Mouse (Mus musculus) hindbrain, embryonic 16.5 days (tissue): Measurements from ENCODE around the gene Nrxn1. TPM values are rescaled to one million over a fixed set of nuclear protein-coding genes. Genes with fewer than 3 reads are reported as not detected.

ENCODE experiments used
- ATAC-seq: fragments of 200-750 bp; cut with Nextera tagmentation; 2 replicates; pipeline ENCODE4 v1.8.0; 2017; ENCODE audit warnings: moderate TSS enrichment, moderate library complexity
- H3K27ac ChIP-seq: fragments of 300-500 bp; sonication (generic); 2 replicates; pipeline ENCODE4 v1.5.1; 2014; ENCODE audit warnings: low read depth, mild to moderate bottlenecking, control low read depth, low read length, moderate library complexity
- H3K27me3 ChIP-seq: fragments of 300-500 bp; sonication (generic); replicated peaks from 2 replicates; pipeline ENCODE4 v1.6.1; 2014; ENCODE audit warnings: low read length; ENCODE audit not compliant: control insufficient read depth, insufficient read depth
- H3K36me3 ChIP-seq: fragments of 300-500 bp; sonication (generic); 2 replicates; pipeline ENCODE4 v1.6.1; 2014; ENCODE audit warnings: mild to moderate bottlenecking, low read length, moderate library complexity, mixed read lengths; ENCODE audit not compliant: control insufficient read depth, insufficient read depth
- H3K4me1 ChIP-seq: fragments of 300-500 bp; sonication (generic); 2 replicates; pipeline ENCODE4 v1.6.1; 2014; ENCODE audit warnings: low read depth, low read length; ENCODE audit not compliant: control insufficient read depth, insufficient read depth
- H3K4me2 ChIP-seq: fragments of 300-500 bp; sonication (generic); 2 replicates; pipeline ENCODE4 v1.6.1; 2014; ENCODE audit warnings: mild to moderate bottlenecking, low read length, control low read depth, moderate library complexity
- H3K4me3 ChIP-seq: fragments of 300-500 bp; sonication (generic); 2 replicates; pipeline ENCODE4 v1.5.1; 2014; ENCODE audit warnings: mild to moderate bottlenecking, low read length, control low read depth, moderate library complexity
- H3K9ac ChIP-seq: fragments of 300-500 bp; sonication (generic); 2 replicates; pipeline ENCODE4 v1.6.1; 2014; ENCODE audit warnings: low read depth, mild to moderate bottlenecking, control low read depth, low read length, moderate library complexity
- H3K9me3 ChIP-seq: fragments of 300-500 bp; sonication (generic); 2 replicates; pipeline ENCODE4 v1.6.1; 2014; ENCODE audit warnings: mild to moderate bottlenecking, low read length, moderate library complexity; ENCODE audit not compliant: control insufficient read depth
- WGBS: fragments of 180-500 bp; shearing (Covaris S2); extraction: QIAGEN DNeasy Blood & Tissue Kit; methylation state at CpG from one replicate; pipeline ENCODE4 v1.1.7; 2014; 5-methylcytosine and 5-hydroxymethylcytosine counted together
- polyA plus RNA-seq: library from polyadenylated mRNA; unstranded; fragments of >200 nt; fragmentation: Nextera tagmentation; extraction: Ambion mirVana; gene quantifications from 2 replicates; pipeline ENCODE4 v1.2.1, GENCODE M21; 2015

The Nrxn1 gene
- polyA plus RNA-seq, 1 experiment from 2014 or later: 250 TPM

DNA sequence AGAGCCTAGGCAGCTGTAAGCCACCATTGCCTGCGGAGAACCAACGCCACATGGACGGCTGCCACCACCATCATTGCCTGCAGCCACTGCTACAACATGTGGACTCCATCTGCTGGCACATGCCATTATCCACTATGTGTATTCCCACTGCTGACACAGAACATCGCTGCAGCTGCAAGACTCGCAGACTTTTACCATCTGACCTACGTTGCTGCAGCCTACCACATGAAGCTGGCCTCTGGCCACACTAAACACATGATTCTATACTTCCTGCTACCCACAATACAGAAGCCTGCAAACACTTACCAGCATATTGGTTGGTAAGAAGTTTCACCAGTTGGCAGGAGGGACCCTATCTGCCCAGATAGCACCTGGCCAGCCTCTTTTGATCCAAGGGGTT lies 769.2 kb downstream of the Nrxn1 start:
- H3K9me3 ChIP-seq: no peaks in the 10 kb centered on the region
- ATAC-seq: peak; percentile 24
- no peaks in the 10 kb centered on the region for H3K4me1 ChIP-seq
- no peaks in the 10 kb centered on the region for H3K36me3 ChIP-seq
- no peak overlapping the region for H3K4me3 ChIP-seq
- no peak overlapping the region for H3K9ac ChIP-seq
- 84% methylated on average over 6 of the region's 6 CpGs for WGBS
- H3K4me2 ChIP-seq: no peak overlapping the region
- H3K27me3 ChIP-seq: no peaks in the 10 kb centered on the region
- H3K27ac ChIP-seq: no peak overlapping the region

DNA sequence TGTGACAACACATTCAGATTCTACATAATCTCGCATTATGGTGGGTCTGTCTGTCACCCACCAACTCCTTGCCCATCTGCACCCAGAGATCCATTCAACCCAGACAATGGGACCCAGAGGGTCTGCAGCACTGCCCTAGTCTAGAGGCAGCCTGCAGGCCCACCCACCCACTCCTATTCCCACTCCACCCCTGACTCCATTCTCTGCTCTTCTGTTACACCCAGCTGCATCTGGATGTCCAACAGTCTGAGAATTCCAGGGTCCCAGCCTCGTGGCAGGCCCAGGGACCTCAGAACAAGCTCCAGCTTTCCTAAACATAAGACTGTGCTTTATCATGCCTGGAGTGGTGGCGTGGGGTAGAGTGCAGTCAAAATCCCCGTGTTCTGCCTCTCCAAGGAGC lies 820.6 kb downstream of the Nrxn1 start:
- WGBS: 58% methylated on average over 4 of the region's 4 CpGs
- H3K27me3 ChIP-seq: no peaks in the 10 kb centered on the region
- H3K9me3 ChIP-seq: no peaks in the 10 kb centered on the region
- no peak overlapping the region for H3K27ac ChIP-seq
- no peak overlapping the region for H3K4me2 ChIP-seq
- no peak for ATAC-seq
- no peaks in the 10 kb centered on the region for H3K4me1 ChIP-seq
- no peaks in the 10 kb centered on the region for H3K36me3 ChIP-seq
- no peak overlapping the region for H3K4me3 ChIP-seq
- no peak overlapping the region for H3K9ac ChIP-seq

DNA sequence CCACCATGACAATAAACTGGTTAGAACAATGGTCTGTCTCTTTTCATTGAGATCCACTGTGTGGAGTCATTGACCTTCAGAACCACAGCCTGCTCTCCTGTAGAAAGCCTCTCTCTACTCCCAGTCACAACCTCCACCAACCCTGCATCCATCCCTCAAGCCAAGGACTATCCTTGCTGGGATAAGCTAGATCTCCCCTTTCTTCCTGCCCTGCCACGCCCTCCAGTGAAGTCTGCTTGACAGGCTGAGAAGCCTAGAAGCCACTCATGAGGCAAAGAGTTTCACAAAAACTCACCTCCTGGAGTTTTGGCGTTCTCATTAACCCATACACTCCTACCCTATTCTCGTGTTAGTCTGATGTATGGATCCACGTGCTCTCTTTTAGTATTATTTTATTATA lies 821.7 kb downstream of the Nrxn1 start:
- WGBS: 19% methylated on average over 4 of the region's 4 CpGs
- Histone ChIP-seq H3K4me3 (no peak overlapping the region), H3K9ac (no peak overlapping the region), H3K27ac (no peak overlapping the region), H3K9me3 (no peaks in the 10 kb centered on the region), H3K4me1 (no peaks in the 10 kb centered on the region), H3K36me3 (no peaks in the 10 kb centered on the region), H3K4me2 (no peak overlapping the region), H3K27me3 (no peaks in the 10 kb centered on the region)
- ATAC-seq: no peak

DNA sequence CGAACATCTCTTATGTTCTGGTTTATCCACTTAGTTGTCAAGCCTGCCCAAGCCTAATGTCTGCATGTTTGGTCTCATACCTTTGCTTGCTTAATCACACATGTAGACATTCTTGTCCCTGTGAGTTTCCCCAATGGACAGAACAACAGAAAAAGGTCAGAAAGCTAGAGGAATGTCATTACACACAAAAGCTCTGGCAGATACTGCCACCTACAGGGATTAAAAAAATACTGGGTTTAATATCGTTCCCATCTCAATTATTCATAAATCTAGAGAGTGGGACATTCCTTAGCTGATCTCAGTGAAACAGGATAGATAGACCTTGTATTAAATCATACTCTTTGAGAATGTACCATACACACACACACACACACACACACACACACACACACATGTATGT lies 823.7 kb downstream of the Nrxn1 start:
- WGBS: 66% methylated on average over 2 of the region's 2 CpGs

DNA sequence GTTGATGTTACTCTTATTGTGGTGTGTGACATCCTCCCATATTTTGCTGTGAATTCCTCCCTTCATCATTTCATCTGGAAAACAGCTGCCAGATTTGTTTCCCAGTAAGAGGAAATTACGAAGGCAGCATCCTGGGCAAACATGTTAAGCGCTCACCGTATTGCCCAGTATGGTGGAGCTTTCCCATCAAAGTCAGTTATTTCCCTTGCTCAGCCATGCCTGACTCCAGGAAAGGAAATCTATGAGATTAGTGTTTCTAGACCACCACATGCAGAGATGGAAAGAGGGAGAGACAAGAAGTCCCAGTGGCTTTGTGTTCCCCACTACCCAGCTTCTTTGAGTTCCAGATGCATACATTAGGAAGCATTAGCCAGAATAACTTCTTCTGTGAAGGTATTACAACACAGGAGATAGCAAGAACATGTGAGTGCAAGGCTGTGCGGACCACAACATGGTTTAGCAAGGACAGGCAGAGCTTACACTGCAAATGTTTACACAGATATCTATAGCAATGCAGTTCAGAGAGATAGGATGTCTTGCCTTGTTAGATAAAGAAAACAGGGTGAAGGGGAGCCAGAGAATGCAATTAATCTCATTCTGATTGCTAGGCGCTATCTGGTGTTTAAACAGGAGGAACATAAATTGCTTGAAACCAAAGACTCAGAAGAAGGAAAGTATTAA lies 839.3 kb downstream of the Nrxn1 start:
- no peak overlapping the region for H3K27ac ChIP-seq
- ATAC-seq: peak; percentile 37; the same call in 1 of the 2 replicates
- no peak overlapping the region for H3K4me3 ChIP-seq
- no peak overlapping the region for H3K9ac ChIP-seq
- H3K4me1 ChIP-seq: no peaks in the 10 kb centered on the region; the same call in 1 of the 2 replicates
- H3K27me3 ChIP-seq: no peaks in the 10 kb centered on the region
- H3K4me2 ChIP-seq: no peak overlapping the region
- no peaks in the 10 kb centered on the region for H3K36me3 ChIP-seq
- WGBS: 59% methylated on average over 5 of the region's 5 CpGs
- no peaks in the 10 kb centered on the region for H3K9me3 ChIP-seq

More for the DNA sequence above, 823.7 kb downstream of the Nrxn1 start:
- Histone ChIP-seq H3K9me3 (no peaks in the 10 kb centered on the region), H3K4me1 (no peaks in the 10 kb centered on the region), H3K9ac (no peak overlapping the region), H3K4me3 (no peak overlapping the region), H3K27me3 (no peaks in the 10 kb centered on the region), H3K36me3 (no peaks in the 10 kb centered on the region), H3K27ac (no peak overlapping the region), H3K4me2 (no peak overlapping the region)
- ATAC-seq: no peak

DNA sequence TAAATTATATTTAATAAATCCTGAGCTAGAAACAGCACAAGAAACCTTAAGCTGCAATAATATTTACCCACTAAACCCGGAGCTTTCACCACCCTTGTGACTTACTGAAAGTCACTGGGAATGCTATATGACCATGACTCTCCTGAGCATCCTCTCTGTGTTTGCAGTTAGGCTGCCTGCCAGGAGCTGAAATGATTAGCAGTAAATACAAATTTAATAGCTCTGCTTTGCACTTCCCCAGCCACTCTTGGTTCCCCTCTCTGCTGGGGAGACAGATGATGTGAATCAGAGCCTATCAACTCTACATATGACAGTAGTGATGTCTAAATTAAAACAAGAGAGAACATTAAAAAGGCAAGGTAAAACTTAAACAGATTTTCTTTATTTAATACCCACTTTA lies 840.7 kb downstream of the Nrxn1 start:
- Histone ChIP-seq H3K4me3 (no peak overlapping the region), H3K27me3 (no peaks in the 10 kb centered on the region), H3K36me3 (no peaks in the 10 kb centered on the region), H3K4me2 (no peak overlapping the region), H3K9ac (no peak overlapping the region), H3K27ac (no peak overlapping the region), H3K4me1 (peaks cover 3% of the 10 kb centered on the region), H3K9me3 (no peaks in the 10 kb centered on the region)
- WGBS: 51% methylated on average over 1 of the region's 1 CpGs
- ATAC-seq: no peak

DNA sequence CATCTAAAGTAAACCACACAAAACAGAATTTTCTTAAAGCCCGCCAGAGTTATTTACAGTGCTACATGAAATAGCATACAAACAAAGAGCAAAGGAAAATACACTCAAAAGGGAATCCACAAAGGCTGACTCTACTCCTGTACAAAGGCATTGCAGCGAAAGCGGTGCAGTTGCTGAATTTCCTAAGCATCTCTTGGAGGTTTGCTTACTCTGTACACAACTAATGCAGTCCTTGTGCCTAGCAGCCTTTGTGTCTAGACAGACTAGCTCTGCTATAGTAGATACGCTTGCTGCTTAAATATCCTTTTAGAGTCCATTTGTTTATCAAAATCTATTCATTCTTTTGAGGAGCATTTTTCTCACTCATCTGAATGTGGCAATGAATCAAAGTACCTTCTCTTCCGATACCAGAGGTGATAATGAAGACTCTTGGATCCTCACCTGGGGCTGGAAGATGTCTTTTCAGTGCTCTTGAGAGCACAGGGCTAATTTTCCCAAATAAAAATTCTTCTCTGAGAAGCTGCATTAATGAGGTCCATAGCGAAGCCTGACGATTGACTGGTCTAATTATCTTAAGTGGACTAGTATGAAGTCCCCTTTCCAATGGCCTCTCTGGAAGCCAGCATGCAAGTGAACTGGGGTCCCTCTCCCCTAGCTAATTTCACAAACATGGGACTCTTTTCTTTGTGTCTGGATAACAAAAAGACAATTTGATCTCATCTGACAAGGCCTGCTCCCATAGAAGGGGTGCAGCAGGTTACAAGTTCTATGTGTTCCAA lies 845.6 kb downstream of the Nrxn1 start:
- no peak overlapping the region for H3K4me3 ChIP-seq
- H3K4me1 ChIP-seq: peaks cover 6% of the 10 kb centered on the region
- no peak overlapping the region for H3K27ac ChIP-seq
- 64% methylated on average over 7 of the region's 7 CpGs for WGBS
- no peaks in the 10 kb centered on the region for H3K27me3 ChIP-seq
- ATAC-seq: no peak; the same call in 1 of the 2 replicates
- no peak overlapping the region for H3K4me2 ChIP-seq
- H3K9me3 ChIP-seq: no peaks in the 10 kb centered on the region
- H3K9ac ChIP-seq: no peak overlapping the region
- H3K36me3 ChIP-seq: no peaks in the 10 kb centered on the region

DNA sequence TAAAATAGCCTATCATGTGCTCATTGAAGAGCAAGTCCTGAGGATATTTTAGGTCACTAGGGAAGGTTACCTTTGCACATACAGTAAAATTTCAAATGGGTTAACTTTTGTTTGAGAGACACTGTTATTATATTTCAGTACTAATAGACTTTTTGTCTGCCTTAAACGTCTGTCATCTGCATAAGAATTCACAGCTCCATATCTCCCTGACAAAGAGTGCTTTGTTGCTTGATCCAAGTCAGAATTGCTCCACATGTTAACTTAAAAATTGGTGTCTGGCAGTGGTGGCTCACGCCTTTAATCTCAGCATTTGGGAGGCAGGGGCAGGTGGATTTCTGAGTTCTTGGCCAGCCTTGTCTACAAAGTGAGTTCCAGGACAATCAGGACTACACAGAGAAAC lies 848.5 kb downstream of the Nrxn1 start:
- Histone ChIP-seq H3K9ac (no peak overlapping the region), H3K4me1 (peaks cover 6% of the 10 kb centered on the region), H3K4me2 (no peak overlapping the region), H3K4me3 (no peak overlapping the region), H3K36me3 (no peaks in the 10 kb centered on the region), H3K27me3 (no peaks in the 10 kb centered on the region), H3K9me3 (no peaks in the 10 kb centered on the region), H3K27ac (no peak overlapping the region)
- 39% methylated on average over 2 of the region's 2 CpGs for WGBS
- no peak for ATAC-seq

DNA sequence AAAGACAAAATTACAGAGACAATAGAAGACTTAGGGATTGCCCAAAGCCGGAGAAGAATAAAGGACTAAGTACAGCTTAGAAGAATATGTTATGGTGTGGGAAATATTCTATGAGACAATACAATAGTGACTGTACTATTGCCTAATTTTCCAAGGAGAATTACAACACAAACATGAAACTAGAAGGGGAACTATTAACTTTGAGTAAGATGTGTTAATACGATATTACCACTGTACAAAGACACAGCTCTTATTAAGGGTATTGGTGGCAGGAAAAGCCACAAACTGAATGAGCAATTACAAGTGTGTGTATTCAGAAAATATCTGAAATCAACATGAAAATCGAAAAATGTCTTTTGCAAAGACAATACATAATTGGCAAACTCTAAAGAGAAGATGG lies 853.9 kb downstream of the Nrxn1 start:
- Histone ChIP-seq H3K27me3 (no peaks in the 10 kb centered on the region), H3K9me3 (no peaks in the 10 kb centered on the region), H3K4me1 (no peaks in the 10 kb centered on the region), H3K4me3 (no peak overlapping the region), H3K4me2 (no peak overlapping the region), H3K27ac (no peak overlapping the region), H3K36me3 (no peaks in the 10 kb centered on the region), H3K9ac (no peak overlapping the region)
- 86% methylated on average over 3 of the region's 3 CpGs for WGBS
- ATAC-seq: no peak
